In genomic region chr9:35483949-35484348, GRCm38 (mm10) we compare ENCODE assay signal across 1 mouse cellular context.
TF ChIP-seq lines count a peak whose summit lies in the region.

No protein-coding gene starts in this region.

TF ChIP-seq in CH12.LX, 34 proteins besides CTCF, POLR2A, EP300 and RAD21 (continued from another document):
- TF ChIP-seq CHD1 (IDR thresholded peaks at IDR 0.05; ENCODE audit: low read depth, low read length), result no peak
